Mouse (Mus musculus): ENCODE measurements around the gene Tbrg1.

Tbrg1 gene

GRCm38 (mm10) chr9:37656931-37657481 lies at the start of gene Tbrg1:
TSS of gene Tbrg1 (minus strand) at chr9:37657312.
- peak; percentile 84 for DNase-seq (ENCODE audit: low spot score)

- peak; percentile 22 for DNase-seq (ENCODE audit: low spot score)
Observed at GRCm38 (mm10) chr9:37689970-37690686, 33.0 kb upstream of the Tbrg1 start.

GRCm38 (mm10) chr9:37687941-37688303 lies 30.8 kb upstream of the Tbrg1 start:
- no peak for DNase-seq (ENCODE audit: low spot score)

- no peak for DNase-seq (ENCODE audit: low spot score)
Observed at GRCm38 (mm10) chr9:37687288-37687940, 30.3 kb upstream of the Tbrg1 start.

- no peak for DNase-seq (ENCODE audit: low spot score)
Observed at GRCm38 (mm10) chr9:37681123-37681522, 24.0 kb upstream of the Tbrg1 start.

- no peak for DNase-seq (ENCODE audit: low spot score)
Observed at GRCm38 (mm10) chr9:37675287-37675686, 18.2 kb upstream of the Tbrg1 start.

- no peak for DNase-seq (ENCODE audit: low spot score)
Observed at GRCm38 (mm10) chr9:37670261-37670660, 13.1 kb upstream of the Tbrg1 start.

GRCm38 (mm10) chr9:37669678-37670077 lies 12.6 kb upstream of the Tbrg1 start:
- no peak for DNase-seq (ENCODE audit: low spot score)

GRCm38 (mm10) chr9:37669115-37669514 lies 12.0 kb upstream of the Tbrg1 start, which contains the start of gene Panx3:
TSS of gene Panx3 (minus strand) at chr9:37669235.
- DNase-seq (ENCODE audit: low spot score), result no peak

- no peak for DNase-seq (ENCODE audit: low spot score)
Observed at GRCm38 (mm10) chr9:37666045-37666444, 8.9 kb upstream of the Tbrg1 start.

- DNase-seq (ENCODE audit: low spot score), result no peak
Observed at GRCm38 (mm10) chr9:37664604-37665003, 7.5 kb upstream of the Tbrg1 start.

- DNase-seq (ENCODE audit: low spot score), result no peak
Observed at GRCm38 (mm10) chr9:37663210-37663609, 6.1 kb upstream of the Tbrg1 start.

GRCm38 (mm10) chr9:37659413-37659812 lies 2.3 kb upstream of the Tbrg1 start:
- DNase-seq (ENCODE audit: low spot score), result no peak

GRCm38 (mm10) chr9:37656439-37656881 lies 652 bp downstream of the Tbrg1 start:
- DNase-seq (ENCODE audit: low spot score), result no peak

GRCm38 (mm10) chr9:37655961-37656360 lies 1.2 kb downstream of the Tbrg1 start:
- no peak for DNase-seq (ENCODE audit: low spot score)

GRCm38 (mm10) chr9:37653836-37654235 lies 3.3 kb downstream of the Tbrg1 start:
- no peak for DNase-seq (ENCODE audit: low spot score)

- no peak for DNase-seq (ENCODE audit: low spot score)
Observed at GRCm38 (mm10) chr9:37650639-37651038, 6.5 kb downstream of the Tbrg1 start.

GRCm38 (mm10) chr9:37646246-37646645 lies 10.9 kb downstream of the Tbrg1 start:
- no peak for DNase-seq (ENCODE audit: low spot score)

GRCm38 (mm10) chr9:37638721-37639120 lies 18.4 kb downstream of the Tbrg1 start:
- no peak for DNase-seq (ENCODE audit: low spot score)

- DNase-seq (ENCODE audit: low spot score), result no peak
Observed at GRCm38 (mm10) chr9:37636800-37637542, 20.1 kb downstream of the Tbrg1 start.

GRCm38 (mm10) chr9:37636335-37636734 lies 20.8 kb downstream of the Tbrg1 start:
- DNase-seq (ENCODE audit: low spot score), result no peak

GRCm38 (mm10) chr9:37634269-37634668 lies 22.8 kb downstream of the Tbrg1 start:
- no peak for DNase-seq (ENCODE audit: low spot score)

- no peak for DNase-seq (ENCODE audit: low spot score)
Observed at GRCm38 (mm10) chr9:37632305-37632704, 24.8 kb downstream of the Tbrg1 start.
